Mouse (Mus musculus) C2C12 (cell line): Measurements from ENCODE around the gene Adra2b. TPM values are rescaled to one million over a fixed set of nuclear protein-coding genes. Genes with fewer than 3 reads are reported as not detected.

Source experiments
- H3K27me3 ChIP-seq: one replicate; pipeline ENCODE4 v1.6.1; 2011; ENCODE audit not compliant: control insufficient read depth, insufficient read depth, insufficient read length
- H3K36me3 ChIP-seq: one replicate; pipeline ENCODE4 v1.6.1; 2011; ENCODE audit not compliant: control insufficient read depth, insufficient read depth
- H3K4me3 ChIP-seq: one replicate; pipeline ENCODE4 v1.5.1; 2011; ENCODE audit warnings: mild to moderate bottlenecking, control low read depth; ENCODE audit not compliant: poor library complexity, insufficient read depth, severe bottlenecking
- H3K79me2 ChIP-seq: one replicate; pipeline ENCODE4 v1.6.1; 2011; ENCODE audit not compliant: control insufficient read depth, insufficient read depth
- H3K79me3 ChIP-seq: one replicate; pipeline ENCODE4 v1.6.1; 2011; ENCODE audit warnings: low read depth, control low read depth
- H3ac ChIP-seq: one replicate; pipeline ENCODE3; 2011; ENCODE audit warnings: low read depth; ENCODE audit not compliant: control insufficient read depth, insufficient read length
- CEBPB ChIP-seq: IDR thresholded peaks from one replicate; pipeline ENCODE4 v1.6.1; 2011; ENCODE audit warnings: low read depth, mild to moderate bottlenecking, control low read depth, moderate library complexity
- CTCF ChIP-seq: IDR thresholded peaks from one replicate; pipeline ENCODE4 v1.5.1; 2011; ENCODE audit not compliant: control insufficient read depth, insufficient read depth, insufficient read length
- FOSL1 ChIP-seq: IDR thresholded peaks from one replicate; pipeline ENCODE4 v1.8.0; 2011; ENCODE audit warnings: mild to moderate bottlenecking, low read length; ENCODE audit not compliant: poor library complexity, insufficient read depth, severe bottlenecking
- MAX ChIP-seq: IDR thresholded peaks from one replicate; pipeline ENCODE4 v1.6.1; 2011; ENCODE audit warnings: mild to moderate bottlenecking, control low read depth
- MYOD1 ChIP-seq: IDR thresholded peaks from one replicate; pipeline ENCODE4 v1.6.1; 2011; ENCODE audit warnings: low read depth; ENCODE audit not compliant: control insufficient read depth, insufficient read length
- MYOG ChIP-seq: IDR thresholded peaks from one replicate; pipeline ENCODE4 v1.6.1; 2011; ENCODE audit not compliant: control insufficient read depth, insufficient read length; ENCODE audit errors: extremely low read depth
- USF1 ChIP-seq: IDR thresholded peaks from one replicate; pipeline ENCODE4 v1.6.1; 2011; ENCODE audit warnings: low read depth, mild to moderate bottlenecking, control low read depth, moderate library complexity
- polyA plus RNA-seq: library from polyadenylated mRNA; unstranded; fragments of >200 nt; fragmentation: generic; extraction: Trizol; gene quantifications from one replicate; pipeline ENCODE4 v1.2.1, GENCODE M21; 2012; ENCODE audit warnings: missing spikeins

Gene Adra2b
- polyA plus RNA-seq, 1 experiment: not detected

DNA sequence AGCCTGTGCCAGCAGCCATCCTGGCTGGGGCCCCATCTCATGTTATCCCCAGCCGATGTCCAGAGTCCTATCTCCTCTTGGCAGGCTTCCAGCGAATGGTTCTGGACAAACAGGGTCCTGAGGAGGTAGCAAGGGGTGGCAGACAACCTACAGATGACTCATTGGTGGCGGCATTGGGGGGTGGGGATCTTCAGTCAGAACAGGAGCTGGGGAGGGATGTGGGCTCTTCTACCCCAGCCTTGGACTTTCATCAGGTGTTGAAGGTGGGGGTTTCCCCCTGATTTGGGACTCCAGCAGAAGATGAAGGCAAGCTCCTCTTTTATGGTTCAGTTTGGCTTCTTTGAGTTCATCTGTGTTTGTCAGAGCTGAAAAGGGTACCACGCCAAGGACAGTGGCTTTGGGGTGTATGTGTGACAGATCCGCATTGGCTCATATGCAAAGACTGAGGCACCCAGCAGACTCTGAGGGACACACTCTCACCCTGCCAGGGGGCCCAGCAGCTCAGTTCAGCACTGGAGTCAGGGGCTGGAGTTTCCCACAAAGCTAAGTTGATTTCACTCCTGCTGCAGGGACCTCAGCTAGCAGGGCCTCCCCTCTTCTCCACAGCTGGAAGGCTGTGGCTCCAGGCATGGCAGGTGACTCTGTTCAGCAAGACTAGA lies 28.9 kb upstream of the Adra2b start:
- H3K4me3 ChIP-seq: no peak overlapping the region
- H3K79me3 ChIP-seq: peaks cover 10% of the 10 kb centered on the region
- H3K79me2 ChIP-seq: peaks cover 23% of the 10 kb centered on the region
- H3K27me3 ChIP-seq: no peaks in the 10 kb centered on the region
- H3ac ChIP-seq: no peak overlapping the region
- TF ChIP-seq USF1: no peak
- no peak for TF ChIP-seq MYOD1
- TF ChIP-seq MAX: no peak
- TF ChIP-seq MYOG: no peak
- no peak for TF ChIP-seq FOSL1
- no peak for TF ChIP-seq CTCF
- no peak for TF ChIP-seq CEBPB
- H3K36me3 ChIP-seq: peaks cover 16% of the 10 kb centered on the region

DNA sequence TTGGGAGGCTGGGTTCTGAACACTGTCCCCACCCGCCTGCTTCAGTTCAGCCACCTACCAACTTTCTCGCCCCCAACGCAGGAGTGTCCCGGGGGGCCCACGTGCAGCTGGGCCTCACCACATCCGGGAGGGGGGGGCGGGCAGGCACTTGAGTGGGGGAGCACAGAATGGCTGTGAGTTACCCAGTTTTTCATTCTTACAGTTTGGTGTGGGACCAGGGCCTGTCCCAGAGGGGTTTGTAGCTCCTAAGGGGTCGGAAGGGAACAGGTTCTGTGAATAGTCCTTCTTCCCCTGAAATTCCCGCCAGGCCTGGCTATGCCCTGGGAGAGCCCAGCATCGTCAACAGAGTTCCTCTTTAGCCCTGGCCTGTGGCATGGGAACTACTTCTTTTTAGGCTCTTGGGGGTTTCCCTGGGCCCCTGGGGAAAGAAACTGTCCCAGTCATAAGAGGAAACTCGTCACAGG lies 27.9 kb upstream of the Adra2b start:
- H3K36me3 ChIP-seq: peaks cover 16% of the 10 kb centered on the region
- no peak overlapping the region for H3ac ChIP-seq
- TF ChIP-seq CEBPB (no peak), MAX (no peak), MYOD1 (no peak)
- H3K27me3 ChIP-seq: no peaks in the 10 kb centered on the region
- H3K79me2 ChIP-seq: peaks cover 23% of the 10 kb centered on the region
- no peak overlapping the region for H3K4me3 ChIP-seq
- peaks cover 10% of the 10 kb centered on the region for H3K79me3 ChIP-seq

DNA sequence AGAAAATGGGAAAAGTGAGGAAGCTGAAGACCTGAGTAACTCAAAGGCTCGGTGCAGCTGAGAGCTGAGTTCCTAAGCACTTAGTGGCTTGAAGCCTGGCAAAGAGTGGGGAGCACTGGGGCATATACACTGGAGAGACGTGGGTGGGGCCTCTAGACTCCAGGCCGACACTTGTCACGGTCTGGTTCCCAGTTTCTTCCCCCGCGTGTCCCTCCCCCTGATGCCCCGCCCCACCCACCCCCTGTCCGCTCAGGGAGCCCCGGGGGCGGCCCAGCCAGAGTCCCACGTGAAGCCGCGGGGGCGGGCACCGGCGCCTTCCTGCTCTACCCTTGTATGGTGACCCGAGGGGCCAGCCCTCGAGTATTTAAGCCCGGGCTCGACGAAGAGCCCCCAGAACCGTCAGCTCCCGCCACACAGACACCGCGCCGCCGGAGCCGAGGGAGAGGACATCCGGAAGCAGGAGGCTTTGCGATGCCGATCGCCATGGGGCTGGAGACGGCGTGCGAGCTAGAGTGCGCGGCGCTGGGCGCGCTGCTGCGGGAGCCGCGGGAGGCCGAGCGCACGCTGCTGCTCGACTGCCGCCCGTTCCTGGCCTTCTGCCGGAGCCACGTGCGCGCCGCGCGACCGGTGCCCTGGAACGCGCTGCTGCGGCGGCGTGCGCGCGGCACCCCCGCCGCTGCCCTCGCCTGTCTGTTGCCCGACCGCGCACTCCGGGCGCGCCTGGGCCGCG lies 27.1 kb upstream of the Adra2b start, which contains the start of gene Dusp2:
Gene Dusp2, plus strand, starts transcription at position 393 of the 730 bp plus-strand sequence.
- H3K27me3 ChIP-seq: no peaks in the 10 kb centered on the region
- TF ChIP-seq MAX: peak; percentile 57
- peak; percentile 24 for TF ChIP-seq USF1
- TF ChIP-seq MYOD1: no peak

GRCm38 (mm10) chr2:127336497-127336832 lies 26.5 kb upstream of the Adra2b start:
- Histone ChIP-seq H3ac (peak overlapping the region; percentile 87), H3K27me3 (no peaks in the 10 kb centered on the region), H3K79me3 (peaks cover 10% of the 10 kb centered on the region), H3K79me2 (peaks cover 23% of the 10 kb centered on the region), H3K36me3 (peaks cover 16% of the 10 kb centered on the region), H3K4me3 (peak overlapping the region; percentile 72)
- TF ChIP-seq CEBPB (no peak), FOSL1 (no peak), MYOG (no peak), MYOD1 (no peak), USF1 (no peak)

More for the DNA sequence above, 27.1 kb upstream of the Adra2b start, which contains the start of gene Dusp2:
- peaks cover 16% of the 10 kb centered on the region for H3K36me3 ChIP-seq
- H3K79me3 ChIP-seq: peaks cover 10% of the 10 kb centered on the region
- peak within 1 kb of the TSS; percentile 87 for H3ac ChIP-seq
- peak within 1 kb of the TSS; percentile 72 for H3K4me3 ChIP-seq
- H3K79me2 ChIP-seq: peaks cover 23% of the 10 kb centered on the region

DNA sequence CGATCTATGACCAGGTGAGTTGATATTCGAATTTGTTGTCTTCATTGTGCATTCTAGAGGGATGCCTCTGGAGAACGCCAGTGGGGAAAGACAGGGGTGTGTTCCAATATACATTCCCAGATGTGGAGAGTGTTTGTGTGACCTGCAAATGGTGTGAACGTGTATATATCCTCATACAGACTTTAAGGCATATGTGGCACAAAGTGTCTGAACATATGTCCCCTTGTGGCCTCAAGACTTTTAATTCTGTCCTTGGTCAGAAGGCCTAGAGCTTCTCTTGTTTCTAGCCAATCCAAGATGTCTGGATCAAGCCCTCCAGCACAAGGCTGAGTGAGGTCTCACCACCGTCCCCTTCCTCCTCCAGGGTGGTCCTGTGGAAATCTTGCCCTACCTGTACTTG lies 26.1 kb upstream of the Adra2b start:
- Histone ChIP-seq H3ac (peak overlapping the region; percentile 87), H3K79me2 (peaks cover 23% of the 10 kb centered on the region), H3K27me3 (no peaks in the 10 kb centered on the region), H3K79me3 (peaks cover 10% of the 10 kb centered on the region), H3K4me3 (peak overlapping the region; percentile 72), H3K36me3 (peaks cover 16% of the 10 kb centered on the region)
- TF ChIP-seq CEBPB: no peak
- no peak for TF ChIP-seq FOSL1
- no peak for TF ChIP-seq MYOG
- TF ChIP-seq MAX: no peak
- no peak for TF ChIP-seq MYOD1
- no peak for TF ChIP-seq USF1

DNA sequence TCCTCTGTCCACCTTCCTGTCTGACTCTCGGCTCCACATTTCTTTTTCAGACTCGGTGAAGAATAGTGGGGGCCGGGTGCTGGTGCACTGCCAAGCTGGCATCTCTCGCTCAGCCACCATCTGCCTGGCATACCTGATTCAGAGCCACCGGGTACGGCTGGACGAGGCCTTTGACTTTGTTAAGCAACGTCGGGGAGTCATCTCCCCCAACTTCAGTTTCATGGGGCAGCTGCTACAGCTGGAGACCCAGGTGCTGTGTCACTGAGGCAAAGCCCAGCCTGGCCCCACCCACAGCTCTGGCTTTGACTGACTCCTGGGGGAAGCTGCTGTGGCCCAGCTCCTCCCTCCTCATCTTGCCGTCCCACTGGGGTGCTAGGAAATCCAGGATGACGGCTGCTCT lies 25.5 kb upstream of the Adra2b start:
- peaks cover 10% of the 10 kb centered on the region for H3K79me3 ChIP-seq
- no peaks in the 10 kb centered on the region for H3K27me3 ChIP-seq
- H3K4me3 ChIP-seq: peak overlapping the region; percentile 72

More for the DNA sequence above, 25.5 kb upstream of the Adra2b start:
- H3K79me2 ChIP-seq: peaks cover 23% of the 10 kb centered on the region
- no peak for TF ChIP-seq USF1
- TF ChIP-seq MYOD1: no peak
- no peak for TF ChIP-seq MYOG
- TF ChIP-seq CEBPB: no peak
- TF ChIP-seq MAX: no peak
- no peak for TF ChIP-seq CTCF
- TF ChIP-seq FOSL1: no peak
- H3ac ChIP-seq: peak overlapping the region; percentile 51
- peaks cover 16% of the 10 kb centered on the region for H3K36me3 ChIP-seq
